Mouse (Mus musculus): ENCODE measurements around the gene Gm49601.

GRCm38 (mm10) chr16:18582426-18583148, 43.6 kb downstream of the Gm49601 start:
- TF ChIP-seq CTCF (IDR thresholded peaks at IDR 0.05; ENCODE audit: borderline replicate concordance, insufficient read depth, low read depth, low read length) (no peak), POLR2A (IDR thresholded peaks at IDR 0.05; ENCODE audit: borderline replicate concordance, insufficient read depth, low read length) (no peak)

All from cerebellum, adult 2 months (tissue).